Mouse (Mus musculus): ENCODE measurements around the gene Pdcd2l.

DNA sequence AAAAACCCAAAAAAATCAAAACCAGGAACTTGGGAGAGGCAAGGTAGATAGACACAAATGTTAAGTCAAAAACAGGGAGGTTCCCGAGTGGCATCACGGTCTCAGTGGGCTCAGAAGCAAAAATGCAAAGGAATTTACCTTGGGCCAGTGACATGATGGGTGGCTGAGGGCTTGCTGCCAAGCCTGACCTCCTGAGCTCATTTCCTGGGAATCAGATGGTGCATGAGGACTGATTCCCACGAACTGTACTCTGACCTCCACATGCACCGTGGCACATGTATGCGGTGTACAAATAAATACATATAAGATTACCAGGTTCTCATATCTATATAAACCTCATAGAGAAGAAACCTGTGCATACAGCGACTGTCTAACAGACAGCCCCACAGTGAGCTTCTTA is 27.8 kb upstream of the Pdcd2l start:
- TF ChIP-seq ELF1 (IDR thresholded peaks at IDR 0.05; ENCODE audit: low read depth, low read length) (no peak), CTCF (conservative IDR thresholded peaks at IDR 0.05 in 1 of 2, IDR thresholded peaks at IDR 0.05 in 1 of 2; ENCODE audit: low read depth in 2 of 2, low read length in 2 of 2) (no peak), HCFC1 (IDR thresholded peaks at IDR 0.05; ENCODE audit: low read depth, low read length) (no peak), POLR2A (IDR thresholded peaks at IDR 0.05; ENCODE audit: low read depth, low read length) (no peak), EP300 (IDR thresholded peaks at IDR 0.05; ENCODE audit: low read length) (no peak)

All from CH12.LX (cell line).